Mouse (Mus musculus) CH12.LX (cell line): ENCODE data around the gene Smad9. TPM values are rescaled to one million over a fixed set of nuclear protein-coding genes. Genes with fewer than 3 reads are reported as not detected.
A peak's percentile ranks its signal among the peaks of the same experiment; 100 is the strongest.

ENCODE experiments used
- DNase-seq: peaks from one replicate; pipeline ENCODE4 v3.0.0-alpha.2; 2013; ENCODE audit errors: extremely low read depth
- H3K27ac ChIP-seq: 2 replicates; pipeline ENCODE4 v1.5.1; 2012; ENCODE audit warnings: low read depth, mild to moderate bottlenecking, control low read depth, moderate library complexity; ENCODE audit not compliant: insufficient read depth
- H3K27me3 ChIP-seq: replicated peaks from 2 replicates; pipeline ENCODE3; 2012; ENCODE audit warnings: inconsistent platforms
- H3K36me3 ChIP-seq, 2 experiments: replicated peaks in 1 of 2; 2 replicates each; pipeline versions ENCODE3 to v1.6.1; 2012; ENCODE audit warnings: inconsistent platforms in 1 of 2, low read length in 1 of 2, mild to moderate bottlenecking in 1 of 2, mixed read lengths in 1 of 2, moderate library complexity in 1 of 2; ENCODE audit not compliant: control insufficient read depth in 1 of 2, insufficient read depth in 1 of 2
- H3K4me1 ChIP-seq, 2 experiments: 2 replicates each; pipeline ENCODE4 v1.6.1; 2012; ENCODE audit warnings: inconsistent platforms in 1 of 2, moderate library complexity in 1 of 2; ENCODE audit not compliant: insufficient read depth in 2 of 2, control insufficient read depth in 1 of 2
- H3K4me2 ChIP-seq: 2 replicates; pipeline ENCODE4 v1.6.1; 2012; ENCODE audit warnings: low read depth, mild to moderate bottlenecking, control low read depth; ENCODE audit not compliant: poor library complexity, insufficient read depth, severe bottlenecking
- H3K4me3 ChIP-seq, 3 experiments: fragments of 150-350 bp in 1 of 3; sonication (generic) in 1 of 3; replicated peaks in 1 of 3; 2 replicates each; pipeline versions ENCODE3 to v1.5.1; 2011 to 2012; ENCODE audit warnings: low read depth in 2 of 3, low read length in 2 of 3, mild to moderate bottlenecking in 2 of 3, moderate library complexity in 2 of 3, control low read depth in 1 of 3, improper control_type of control experiment in 1 of 3, inconsistent platforms in 1 of 3, mixed read lengths in 1 of 3; ENCODE audit not compliant: poor library complexity in 1 of 3
- H3K79me2 ChIP-seq: replicated peaks from 2 replicates; pipeline ENCODE4 v1.6.1; 2012; ENCODE audit warnings: mild to moderate bottlenecking, moderate library complexity; ENCODE audit not compliant: control insufficient read depth, poor library complexity, insufficient read depth, severe bottlenecking; ENCODE audit errors: extremely low read depth
- H3K9ac ChIP-seq: 2 replicates; pipeline ENCODE4 v1.6.1; 2012; ENCODE audit warnings: low read depth, mild to moderate bottlenecking, control low read depth, moderate library complexity; ENCODE audit not compliant: insufficient read depth
- H3K9me3 ChIP-seq: replicated peaks from 2 replicates; pipeline ENCODE3; 2012; ENCODE audit warnings: low read length, inconsistent platforms, mixed read lengths
- CTCF ChIP-seq, 2 experiments: IDR thresholded peaks in 1 of 2; conservative IDR thresholded peaks in 1 of 2; 2 replicates each; pipeline ENCODE4 v1.5.1; 2011 to 2012; ENCODE audit warnings: low read depth in 2 of 2, low read length in 2 of 2, improper control_type of control experiment in 1 of 2, inconsistent platforms in 1 of 2, mild to moderate bottlenecking in 1 of 2, moderate library complexity in 1 of 2
- ETS1 ChIP-seq: conservative IDR thresholded peaks from 2 replicates; pipeline ENCODE4 v1.6.1; 2012; ENCODE audit warnings: low read depth, mild to moderate bottlenecking, inconsistent platforms, low read length, improper control_type of control experiment, moderate library complexity
- JUN ChIP-seq: IDR thresholded peaks from 2 replicates; pipeline ENCODE4 v1.6.1; 2011; ENCODE audit warnings: low read depth, mild to moderate bottlenecking, low read length, improper control_type of control experiment, moderate library complexity; ENCODE audit not compliant: insufficient read depth
- MEF2A ChIP-seq: IDR thresholded peaks from 2 replicates; pipeline ENCODE4 v1.6.1; 2014; ENCODE audit warnings: low read depth, mild to moderate bottlenecking, inconsistent platforms, low read length, improper control_type of control experiment, borderline replicate concordance
- MYC ChIP-seq: IDR thresholded peaks from 2 replicates; pipeline ENCODE4 v1.6.1; 2011; ENCODE audit warnings: low read depth, mild to moderate bottlenecking, improper control_type of control experiment, low read length
- POLR2AphosphoS2 ChIP-seq: IDR thresholded peaks from 2 replicates; pipeline ENCODE4 v1.6.1; 2011; ENCODE audit warnings: low read depth, low read length, improper control_type of control experiment
- RCOR1 ChIP-seq: conservative IDR thresholded peaks from 2 replicates; pipeline ENCODE4 v1.6.1; 2012; ENCODE audit warnings: low read depth, mild to moderate bottlenecking, inconsistent platforms, low read length, improper control_type of control experiment
- SIN3A ChIP-seq: IDR thresholded peaks from 2 replicates; pipeline ENCODE4 v1.6.1; 2012; ENCODE audit warnings: low read length, improper control_type of control experiment, inconsistent platforms
- TBP ChIP-seq: conservative IDR thresholded peaks from 2 replicates; pipeline ENCODE4 v1.6.1; 2011; ENCODE audit warnings: low read depth, low read length, improper control_type of control experiment
- USF2 ChIP-seq: conservative IDR thresholded peaks from 2 replicates; pipeline ENCODE4 v1.6.1; 2011; ENCODE audit warnings: low read depth, low read length, improper control_type of control experiment
- dilution Hi-C: fragments of 300-500 bp; cut with MboI; formaldehyde crosslinking; loops from 2 replicates; pipeline ENCODE4 v1.14.3; 2020; ENCODE audit warnings: low sequenced_read_pairs; ENCODE audit not compliant: extremely low pct_unique_long_range_greater_than_20kb, extremely low pct_ligation_motif_present
- in situ Hi-C: fragments of 300-500 bp; cut with MboI; formaldehyde crosslinking; loops from 3 replicates; pipeline ENCODE4 v1.14.3; 2019; ENCODE audit warnings: low sequenced_read_pairs, low pct_ligation_motif_present, low pct_unique_long_range_greater_than_20kb, mixed read lengths
- polyA plus RNA-seq: library from polyadenylated mRNA; unstranded; fragments of >175 nt; gene quantifications from 2 replicates; pipeline ENCODE4 v1.2.1, GENCODE M21; 2012; ENCODE audit warnings: low read depth; ENCODE audit not compliant: insufficient read length
- total RNA-seq, 2 experiments: library from RNA; depleted of rRNA; stranded (reverse); fragments of 300-350 nt in 1 of 2; fragments of >200 nt in 1 of 2; gene quantifications; 2 replicates each; pipeline ENCODE4 v1.2.3; 2012 to 2014

Smad9 gene
- total and polyA plus RNA-seq, 3 experiments: 0.13 to 0.23 (median 0.20) TPM

DNA sequence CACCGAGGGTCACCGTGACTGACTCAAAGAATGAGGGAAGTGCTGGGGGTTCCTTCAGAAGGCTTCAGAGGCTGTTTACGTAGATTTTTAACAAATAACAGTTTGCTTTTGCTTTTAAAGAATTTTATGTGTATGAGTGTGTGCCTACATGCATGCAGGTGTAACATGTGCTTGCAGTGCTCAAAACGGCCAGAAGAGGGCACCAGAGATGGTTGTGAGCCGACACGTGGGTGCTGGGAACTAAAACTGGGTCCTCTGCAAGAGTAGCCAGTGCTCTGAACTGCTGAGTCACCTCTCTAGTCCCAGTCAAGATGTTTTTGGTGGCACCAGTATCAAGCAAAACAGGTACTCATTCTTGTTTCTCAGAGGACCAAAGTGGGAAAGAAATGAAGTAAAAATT, 18.2 kb downstream of the Smad9 start:
- Histone ChIP-seq H3K9me3 (peaks cover 3% of the 10 kb centered on the region), H3K9ac (no peak overlapping the region), H3K4me1 (no peaks in the 10 kb centered on the region), H3K79me2 (no peaks in the 10 kb centered on the region), H3K27ac (no peak overlapping the region), H3K27me3 (no peaks in the 10 kb centered on the region), H3K4me2 (no peak overlapping the region), H3K4me3 (no peak overlapping the region), H3K36me3 (no peaks in the 10 kb centered on the region)
- dilution Hi-C loops (no loop called here), in situ Hi-C loops (no loop called here)
- DNase-seq: no peak
- TF ChIP-seq JUN (no peak), SIN3A (no peak), MYC (no peak), CTCF (conservative IDR thresholded peaks at IDR 0.05 in 1 of 2, IDR thresholded peaks at IDR 0.05 in 1 of 2; ENCODE audit: low read depth in 2 of 2, low read length in 2 of 2) (peak; percentile 15 to 19; a peak in 1 of 4 replicates)

DNA sequence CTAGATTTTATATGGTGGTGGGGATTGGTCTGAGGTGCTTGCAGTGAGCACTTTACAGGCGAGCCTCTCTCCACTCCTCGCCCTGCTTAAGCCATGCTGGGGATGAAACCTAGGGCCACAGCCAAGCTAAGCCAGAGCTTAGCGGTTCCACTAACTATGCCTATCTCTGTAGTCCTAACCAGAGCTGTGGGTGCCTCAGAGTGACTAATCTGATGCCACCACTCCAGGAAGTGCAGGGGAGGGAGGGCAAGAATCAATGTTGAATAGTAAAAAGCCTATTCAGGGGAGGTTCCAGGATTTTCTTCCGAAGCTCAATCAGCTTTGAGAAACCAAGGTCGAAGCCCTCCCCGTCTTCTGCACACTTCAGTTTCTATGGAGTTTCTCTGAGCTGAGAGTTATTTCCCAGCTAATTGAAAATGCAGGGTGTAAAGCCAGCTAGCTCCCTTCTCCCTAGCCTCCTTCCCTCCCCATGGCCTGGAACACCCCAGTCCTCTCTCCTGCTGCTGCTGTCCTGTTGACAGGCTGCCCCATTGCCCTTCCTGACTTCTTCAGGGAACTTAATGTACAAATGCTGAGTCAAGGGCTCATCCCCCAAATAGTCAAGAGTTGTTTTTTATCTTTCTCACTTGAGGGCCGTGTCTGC, 20.7 kb downstream of the Smad9 start:
- no peak for TF ChIP-seq RCOR1

DNA sequence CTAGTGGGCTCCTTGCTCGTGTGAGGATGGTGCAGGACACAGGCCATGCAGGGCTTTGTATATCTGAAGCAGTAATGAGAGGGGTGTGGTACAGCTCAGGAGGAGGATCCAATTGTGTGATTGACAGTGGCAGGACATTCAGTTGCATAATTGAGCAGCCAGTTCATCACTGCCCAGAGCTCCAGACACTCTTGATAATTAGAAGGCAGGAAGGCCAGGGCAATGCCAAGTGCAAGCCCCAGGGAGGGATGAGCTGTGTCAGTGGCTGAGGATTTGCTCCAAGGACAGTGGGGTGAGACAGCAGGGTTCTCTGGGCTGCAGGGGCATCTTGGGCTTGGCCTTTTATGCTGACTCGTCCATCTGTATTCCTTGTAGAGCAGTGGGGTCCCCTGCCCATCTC, 35.2 kb downstream of the Smad9 start:
- TF ChIP-seq POLR2AphosphoS2: no peak
- TF ChIP-seq ETS1: no peak
- no peak for TF ChIP-seq USF2
- no peak for TF ChIP-seq TBP
- TF ChIP-seq MEF2A: no peak
- H3K27ac ChIP-seq: no peak overlapping the region
- peaks cover 0 to 2% of the 10 kb centered on the region in 2 experiments for H3K36me3 ChIP-seq
- no peak overlapping the region for H3K4me3 ChIP-seq
- H3K9me3 ChIP-seq: peaks cover 8% of the 10 kb centered on the region
- H3K4me1 ChIP-seq: 0 out of 4 replicates have a peak, but pooled peaks cover 0 to 3% of the 10 kb centered on the region in 2 experiments
- H3K79me2 ChIP-seq: no peaks in the 10 kb centered on the region
- dilution Hi-C loops (no loop called here), in situ Hi-C loops (no loop called here)
- no peak overlapping the region for H3K4me2 ChIP-seq
- H3K27me3 ChIP-seq: no peaks in the 10 kb centered on the region
- H3K9ac ChIP-seq: no peak overlapping the region
- DNase-seq: no peak

More for the DNA sequence above, 20.7 kb downstream of the Smad9 start:
- Histone ChIP-seq H3K9me3 (peaks cover 3% of the 10 kb centered on the region), H3K4me1 (no peaks in the 10 kb centered on the region), H3K4me2 (no peak overlapping the region), H3K9ac (no peak overlapping the region), H3K27me3 (no peaks in the 10 kb centered on the region), H3K36me3 (no peaks in the 10 kb centered on the region), H3K4me3 (no peak overlapping the region), H3K79me2 (no peaks in the 10 kb centered on the region), H3K27ac (no peak overlapping the region)
- DNase-seq: no peak
- dilution Hi-C loops: no loop called here
- in situ Hi-C loops: no loop called here
